7 mouse cellular contexts compared by ENCODE assay signal in genomic region chr15:96695455-96696421, GRCm38 (mm10). TPM values are rescaled to one million over a fixed set of nuclear protein-coding genes. Genes with fewer than 3 reads are reported as not detected.
DNase-seq lines count a peak whose midpoint lies in the region; ATAC-seq and TF ChIP-seq lines count a peak whose summit lies in the region.

No protein-coding gene starts in this region.

- H3K9me3 ChIP-seq in hindbrain, postnatal 0 days (ENCODE audit: low read length): no peaks in the 10 kb centered on the region
- no peaks in the 10 kb centered on the region for H3K9me3 ChIP-seq in stomach, embryonic 16.5 days (replicated peaks; ENCODE audit: control insufficient read depth, low read length)

- H3K9ac ChIP-seq in hindbrain, postnatal 0 days (replicated peaks; ENCODE audit: low read length): peak overlapping the region; percentile 99; the same call in 1 of the 2 replicates
- peak overlapping the region; percentile 99; the same call in 1 of the 2 replicates for H3K9ac ChIP-seq in stomach, embryonic 16.5 days (ENCODE audit: low read length)

- H3K27ac ChIP-seq in embryonic fibroblast, embryonic 13.5 days (ENCODE audit: insufficient read depth, low read length): no peak overlapping the region; the same call in 1 of the 2 replicates
- H3K27ac ChIP-seq in hindbrain, postnatal 0 days: no peak overlapping the region
- peak overlapping the region; percentile 34; the same call in 1 of the 2 replicates for H3K27ac ChIP-seq in stomach, embryonic 16.5 days (ENCODE audit: low read length)

- no peak for TF ChIP-seq CTCF in embryonic fibroblast, embryonic 13.5 days (IDR thresholded peaks at IDR 0.05; ENCODE audit: borderline replicate concordance, insufficient read depth, low read length)
- no peak for TF ChIP-seq CTCF in hindbrain, postnatal 0 days (IDR thresholded peaks at IDR 0.05; ENCODE audit: low read depth)
- TF ChIP-seq CTCF in lung, adult 2 months (IDR thresholded peaks at IDR 0.05; ENCODE audit: insufficient read depth, low read length): no peak

- WGBS in hindbrain, postnatal 0 days: 68% methylated on average over 26 of the region's 26 CpGs
- WGBS in lung, adult 2 months: 29% methylated on average over 26 of the region's 26 CpGs
- WGBS in stomach, embryonic 16.5 days: 58% methylated on average over 26 of the region's 26 CpGs

- 0 out of 2 replicates have a peak, but pooled peaks cover 6% of the 10 kb centered on the region for H3K4me1 ChIP-seq in embryonic fibroblast, embryonic 13.5 days (ENCODE audit: control insufficient read depth, insufficient read depth, low read length)
- peaks cover 8% of the 10 kb centered on the region; the same call in 1 of the 2 replicates for H3K4me1 ChIP-seq in hindbrain, postnatal 0 days (ENCODE audit: insufficient read depth, low read length)
- H3K4me1 ChIP-seq in lung, adult 2 months (ENCODE audit: control insufficient read depth, insufficient read depth, low read length): peaks cover 9% of the 10 kb centered on the region; the same call in 1 of the 2 replicates
- H3K4me1 ChIP-seq in stomach, embryonic 16.5 days (ENCODE audit: control insufficient read depth, insufficient read depth, low read length): peaks cover 22% of the 10 kb centered on the region

- H3K4me2 ChIP-seq in hindbrain, postnatal 0 days (ENCODE audit: low read depth, low read length): peak overlapping the region; percentile 76
- peak overlapping the region; percentile 79 for H3K4me2 ChIP-seq in stomach, embryonic 16.5 days (ENCODE audit: low read depth, low read length)

- no peak for ATAC-seq in hindbrain, postnatal 0 days
- no peak for ATAC-seq in stomach, embryonic 16.5 days (ENCODE audit: insufficient read depth, low FRiP score)
- no peak for ATAC-seq in frontal cortex, adult (ENCODE audit: low TSS enrichment)

- DNase-seq in 416B (ENCODE audit: low read depth): peak; percentile 71
- peak; percentile 62 for DNase-seq in CD4-positive helper T cell, adult 2 months (ENCODE audit: low read depth, low spot score)
- DNase-seq in hindbrain, postnatal 0 days (ENCODE audit: low spot score): peak; percentile 35
- peak; percentile 41 for DNase-seq in lung, adult 2 months

- peak; percentile 36; the same call in 1 of the 2 replicates for TF ChIP-seq POLR2A in embryonic fibroblast, embryonic 13.5 days (IDR thresholded peaks at IDR 0.05; ENCODE audit: low read depth, low read length)
- no peak for TF ChIP-seq POLR2A in lung, adult 2 months (IDR thresholded peaks at IDR 0.05; ENCODE audit: borderline replicate concordance, extremely low read depth, low read depth, low read length)

- peak overlapping the region; percentile 99 for H3K4me3 ChIP-seq in embryonic fibroblast, embryonic 13.5 days (ENCODE audit: insufficient read depth, low read length)
- H3K4me3 ChIP-seq in hindbrain, postnatal 0 days (ENCODE audit: low read length): peak overlapping the region; percentile 96
- no peak overlapping the region for H3K4me3 ChIP-seq in lung, adult 2 months (replicated peaks; ENCODE audit: extremely low read depth, low read depth, low read length)
- H3K4me3 ChIP-seq in stomach, embryonic 16.5 days (replicated peaks; ENCODE audit: low read length): peak overlapping the region; percentile 89

- H3K36me3 ChIP-seq in hindbrain, postnatal 0 days (ENCODE audit: insufficient read depth, low read length): peaks cover 48% of the 10 kb centered on the region
- H3K36me3 ChIP-seq in stomach, embryonic 16.5 days (ENCODE audit: control insufficient read depth, insufficient read depth, low read length): peaks cover 47% of the 10 kb centered on the region

- no peaks in the 10 kb centered on the region for H3K27me3 ChIP-seq in hindbrain, postnatal 0 days (ENCODE audit: insufficient read depth, low read length)
- H3K27me3 ChIP-seq in stomach, embryonic 16.5 days (ENCODE audit: control insufficient read depth, insufficient read depth, low read length): no peaks in the 10 kb centered on the region

RNA-seq across cellular contexts. Expression of gene Slc38a2, which starts 3.8 kb away (rescaled TPM):
- 176 and 197 TPM in 2 replicates for polyA plus RNA-seq in embryonic fibroblast, embryonic 13.5 days (2011; ENCODE audit: insufficient read length, low read depth, missing spikeins)
- total RNA-seq in hindbrain, postnatal 0 days (2014; rRNA removed): 82.1 and 85.3 TPM in 2 replicates
- polyA plus RNA-seq in hindbrain, postnatal 0 days (2015; fragmentation: Nextera tagmentation; extraction: Ambion mirVana): 72.4 and 74.4 TPM in 2 replicates
- 23.0 and 37.9 TPM in 2 replicates for polyA plus RNA-seq in lung, adult 2 months (2012; rRNA removed)
- 132 and 133 TPM in 2 replicates for polyA plus RNA-seq in stomach, embryonic 16.5 days (2015; fragmentation: Nextera tagmentation; extraction: Ambion mirVana)

RNA-seq across cellular contexts. Expression of gene Slc38a1, which starts 53.0 kb away (rescaled TPM):
- polyA plus RNA-seq in embryonic fibroblast, embryonic 13.5 days (2011; ENCODE audit: insufficient read length, low read depth, missing spikeins): 63.2 and 74.6 TPM in 2 replicates
- 82.6 and 89.1 TPM in 2 replicates for total RNA-seq in hindbrain, postnatal 0 days (2014; rRNA removed)
- polyA plus RNA-seq in hindbrain, postnatal 0 days (2015; fragmentation: Nextera tagmentation; extraction: Ambion mirVana): 109 and 115 TPM in 2 replicates
- 17.6 and 19.9 TPM in 2 replicates for polyA plus RNA-seq in lung, adult 2 months (2012; rRNA removed)
- polyA plus RNA-seq in stomach, embryonic 16.5 days (2015; fragmentation: Nextera tagmentation; extraction: Ambion mirVana): 55.6 and 58.0 TPM in 2 replicates
